Mouse (Mus musculus) limb, embryonic 13.5 days (tissue): ENCODE data around the gene Cox16. TPM values are rescaled to one million over a fixed set of nuclear protein-coding genes. Genes with fewer than 3 reads are reported as not detected.
"Not testable (repeated sequence)": the region's sequence is repeated elsewhere in the genome, so short reads cannot be mapped to it uniquely, and the experiment has no call there.

Experiments
- ATAC-seq: fragments of 200-750 bp; cut with Nextera tagmentation; 2 replicates; pipeline ENCODE4 v1.8.0; 2017; ENCODE audit warnings: low read depth, moderate number of reproducible peaks, moderate TSS enrichment; ENCODE audit not compliant: low FRiP score
- H3K27ac ChIP-seq: fragments of 300-500 bp; sonication (generic); 2 replicates; pipeline ENCODE4 v1.5.1; 2015; ENCODE audit warnings: inconsistent platforms, mild to moderate bottlenecking, moderate library complexity
- H3K27me3 ChIP-seq: fragments of 300-500 bp; sonication (generic); 2 replicates; pipeline ENCODE4 v1.6.1; 2015; ENCODE audit warnings: mild to moderate bottlenecking, inconsistent platforms
- H3K36me3 ChIP-seq: fragments of 300-500 bp; sonication (generic); 2 replicates; pipeline ENCODE4 v1.6.1; 2015; ENCODE audit warnings: inconsistent platforms, mild to moderate bottlenecking, moderate library complexity
- H3K4me1 ChIP-seq: fragments of 300-500 bp; sonication (generic); 2 replicates; pipeline ENCODE4 v1.6.1; 2015; ENCODE audit warnings: inconsistent platforms
- H3K4me2 ChIP-seq: fragments of 300-500 bp; sonication (generic); replicated peaks from 2 replicates; pipeline ENCODE4 v1.6.1; 2015; ENCODE audit warnings: inconsistent platforms, mild to moderate bottlenecking, moderate library complexity
- H3K4me3 ChIP-seq: fragments of 300-500 bp; sonication (generic); 2 replicates; pipeline ENCODE4 v1.5.1; 2015; ENCODE audit warnings: moderate library complexity, mild to moderate bottlenecking, inconsistent platforms
- H3K9ac ChIP-seq: fragments of 300-500 bp; sonication (generic); 2 replicates; pipeline ENCODE4 v1.6.1; 2015; ENCODE audit warnings: mild to moderate bottlenecking, inconsistent platforms
- H3K9me3 ChIP-seq: fragments of 300-500 bp; sonication (generic); 2 replicates; pipeline ENCODE4 v1.6.1; 2016; ENCODE audit warnings: inconsistent platforms
- WGBS: fragments of 180-500 bp; shearing (Covaris S2); methylation state at CpG from one replicate; pipeline ENCODE4 v1.1.7; 2015; 5-methylcytosine and 5-hydroxymethylcytosine counted together
- polyA plus RNA-seq: library from polyadenylated mRNA; unstranded; fragments of >200 nt; fragmentation: Nextera tagmentation; extraction: Ambion mirVana; gene quantifications from 2 replicates; pipeline ENCODE4 v1.2.1, GENCODE M21; 2015

Cox16 gene
- polyA plus RNA-seq = 132 and 138 TPM in 2 replicates

DNA sequence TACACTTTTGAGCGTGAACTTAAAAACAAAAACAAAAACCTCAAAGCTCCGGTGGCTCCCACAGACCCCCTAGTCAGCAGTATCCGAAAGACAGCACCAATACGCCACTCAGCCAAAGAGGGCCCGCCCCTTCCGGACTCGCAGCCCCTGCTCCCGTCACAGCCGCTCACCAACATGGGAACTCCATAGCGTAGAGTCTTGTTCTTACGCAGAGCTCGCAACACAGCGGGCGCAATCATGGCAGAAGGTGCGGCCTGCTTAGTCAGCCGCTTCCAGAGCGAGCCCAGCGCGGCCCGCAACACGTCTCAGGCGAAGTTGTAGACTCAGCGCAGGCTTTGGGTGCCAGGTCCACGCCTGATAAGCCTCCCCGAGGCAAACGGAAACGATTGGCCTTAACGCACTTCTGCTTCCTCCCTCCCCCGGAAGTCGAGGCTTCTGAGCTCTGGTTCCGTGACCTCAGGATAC lies at the start of gene Cox16:
Gene Cox16 (minus strand): TSS at position 401 of the 465 bp plus-strand sequence.
- ATAC-seq = peak; percentile 98
- H3K4me2 ChIP-seq = peak within 1 kb of the TSS; percentile 66
- H3K27ac ChIP-seq = peak within 1 kb of the TSS; percentile 92
- peak within 1 kb of the TSS; percentile 76 for H3K9ac ChIP-seq
- 0 out of 2 replicates have a peak, but pooled peaks cover 3% of the 10 kb centered on the region for H3K4me1 ChIP-seq
- no peaks in the 10 kb centered on the region for H3K27me3 ChIP-seq
- H3K4me3 ChIP-seq = peak within 1 kb of the TSS; percentile 67
- WGBS = under 1% methylated on average over 31 of the region's 31 CpGs
- H3K9me3 ChIP-seq = no peaks in the 10 kb centered on the region
- H3K36me3 ChIP-seq = no peaks in the 10 kb centered on the region

- 35% methylated on average over 4 of the region's 4 CpGs for WGBS
- Histone ChIP-seq H3K9ac (peak overlapping the region; percentile 88), H3K4me2 (peak overlapping the region; percentile 76), H3K4me3 (peak overlapping the region; percentile 86), H3K36me3 (no peaks in the 10 kb centered on the region), H3K27me3 (no peaks in the 10 kb centered on the region), H3K9me3 (no peaks in the 10 kb centered on the region), H3K27ac (peak overlapping the region; percentile 67; the same call in 1 of the 2 replicates), H3K4me1 (peaks cover 13% of the 10 kb centered on the region)
- ATAC-seq = 0 out of 2 replicates have a peak, but pooled peaks have one; percentile 21
Measured at GRCm38 (mm10) chr12:81533029-81533419, 48.1 kb upstream of the Cox16 start.

DNA sequence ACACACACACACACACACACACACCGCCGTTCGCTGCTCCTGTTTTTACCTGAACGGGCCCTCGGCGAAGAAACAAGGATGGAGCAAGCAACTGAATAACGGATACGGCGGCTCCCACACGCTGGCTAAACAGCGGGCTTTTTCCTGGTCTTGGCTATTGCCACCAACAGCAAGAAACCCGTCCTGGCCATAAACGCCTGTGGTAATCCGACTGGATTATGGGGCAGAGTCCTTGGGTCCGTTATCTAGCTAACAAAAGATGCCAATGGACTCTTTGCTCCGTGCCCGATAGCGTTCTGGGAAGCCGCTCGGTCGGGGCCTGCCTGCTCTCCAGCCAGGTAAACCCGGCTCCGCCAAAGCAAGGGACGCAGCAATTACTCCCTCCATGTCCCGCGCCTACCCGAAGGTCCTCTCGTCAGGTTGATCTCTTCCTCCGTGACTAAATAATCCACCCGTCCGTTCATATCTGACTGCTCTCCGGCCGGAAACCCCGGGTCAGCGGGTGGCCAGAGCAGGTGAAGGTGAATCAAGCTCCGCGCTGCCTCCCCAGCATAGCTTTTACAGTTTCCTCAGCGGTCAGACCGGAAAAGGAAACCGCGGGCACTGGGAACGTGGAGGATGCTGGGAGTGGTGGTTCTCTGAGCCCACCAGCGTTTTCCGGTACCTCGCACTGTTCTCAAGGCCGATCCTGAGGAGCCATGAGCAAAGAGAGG lies 47.5 kb upstream of the Cox16 start, which contains the start of the genes Gm20498 and Synj2bp:
Gene Gm20498 (minus strand): TSS at position 590 of the 713 bp plus-strand sequence.
Gene Synj2bp (minus strand): TSS at position 596 of the 713 bp plus-strand sequence.
- peak within 1 kb of the TSS; percentile 76 for H3K4me2 ChIP-seq
- peak within 1 kb of the TSS; percentile 86 for H3K4me3 ChIP-seq
- peak within 1 kb of the TSS; percentile 67 for H3K27ac ChIP-seq
- no peaks in the 10 kb centered on the region for H3K9me3 ChIP-seq
- H3K4me1 ChIP-seq = peaks cover 13% of the 10 kb centered on the region
- peak; percentile 97 for ATAC-seq
- no peaks in the 10 kb centered on the region for H3K36me3 ChIP-seq
- no peaks in the 10 kb centered on the region for H3K27me3 ChIP-seq
- under 1% methylated on average over 46 of the region's 46 CpGs for WGBS
- H3K9ac ChIP-seq = peak within 1 kb of the TSS; percentile 88

DNA sequence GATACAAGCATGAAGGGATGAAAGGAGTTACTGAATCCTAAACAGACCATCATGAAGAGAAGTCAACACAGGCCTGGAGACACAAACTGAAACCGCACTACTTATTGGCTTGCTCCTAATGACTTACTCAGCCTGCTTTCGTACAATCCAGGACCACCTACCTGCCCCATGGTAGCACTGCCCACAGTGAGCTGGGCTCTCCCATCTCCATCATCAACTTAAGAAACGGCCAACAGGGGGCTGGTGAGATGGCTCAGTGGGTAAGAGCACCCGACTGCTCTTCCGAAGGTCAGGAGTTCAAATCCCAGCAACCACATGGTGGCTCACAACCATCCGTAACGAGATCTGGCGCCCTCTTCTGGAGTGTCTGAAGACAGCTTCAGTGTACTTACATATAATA lies 45.7 kb upstream of the Cox16 start:
- not testable (repeated sequence) for ATAC-seq
- 67% methylated on average over 8 of the region's 8 CpGs for WGBS

DNA sequence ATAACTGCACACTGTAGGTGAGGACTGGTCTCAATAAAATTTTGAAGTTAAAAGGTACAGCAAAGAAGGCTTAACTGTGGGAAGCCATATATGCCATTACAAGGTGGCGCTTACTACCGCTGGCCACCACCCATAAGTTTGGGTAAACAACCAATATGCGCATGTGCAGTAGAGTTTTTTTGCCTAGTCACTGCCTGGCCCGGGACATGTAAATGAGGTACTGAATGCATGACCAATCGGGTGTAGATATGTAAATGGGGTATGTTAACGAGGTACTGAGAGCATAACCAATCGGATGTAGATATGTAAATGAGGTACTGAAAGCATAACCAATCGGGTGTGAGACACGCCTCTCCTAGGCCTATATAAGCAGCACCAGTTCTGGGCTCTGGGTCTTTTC lies 12.0 kb upstream of the Cox16 start:
- peaks cover 20% of the 10 kb centered on the region for H3K36me3 ChIP-seq
- H3K4me3 ChIP-seq, H3K27ac ChIP-seq, H3K4me2 ChIP-seq, ATAC-seq, H3K9me3 ChIP-seq, H3K4me1 ChIP-seq, H3K9ac ChIP-seq, H3K27me3 ChIP-seq: not testable (repeated sequence)
- 96% methylated on average over 9 of the region's 9 CpGs for WGBS

More for the DNA sequence above, 45.7 kb upstream of the Cox16 start:
- H3K9ac ChIP-seq, H3K27me3 ChIP-seq, H3K4me2 ChIP-seq, H3K27ac ChIP-seq, H3K4me3 ChIP-seq, H3K36me3 ChIP-seq, H3K9me3 ChIP-seq: not testable (repeated sequence)
- peaks cover 13% of the 10 kb centered on the region for H3K4me1 ChIP-seq

DNA sequence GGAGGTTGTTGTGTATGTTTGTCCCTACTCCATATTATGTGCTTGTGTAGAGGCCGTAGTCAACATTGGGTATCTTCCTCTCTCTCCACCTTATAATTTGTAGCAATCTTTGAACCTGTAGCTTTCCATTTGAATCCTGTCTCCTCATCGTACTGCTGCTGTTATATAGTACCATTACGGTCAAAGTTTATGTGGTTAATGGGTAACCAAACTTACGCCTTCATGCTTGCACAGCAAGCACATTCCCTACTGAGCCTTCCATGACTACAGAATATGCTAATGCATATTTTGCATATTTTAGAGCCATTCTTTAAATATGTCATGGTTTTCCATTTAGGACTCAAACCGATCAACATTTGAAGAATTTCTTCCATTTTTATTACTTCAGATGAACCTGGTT lies 5.6 kb upstream of the Cox16 start:
- no peak overlapping the region for H3K4me3 ChIP-seq
- H3K9ac ChIP-seq = no peak overlapping the region
- H3K27me3 ChIP-seq = no peaks in the 10 kb centered on the region
- H3K4me2 ChIP-seq = no peak overlapping the region
- H3K36me3 ChIP-seq = no peaks in the 10 kb centered on the region
- H3K9me3 ChIP-seq = no peaks in the 10 kb centered on the region
- ATAC-seq = no peak
- no peaks in the 10 kb centered on the region for H3K4me1 ChIP-seq
- WGBS = 93% methylated on average over 5 of the region's 5 CpGs
- H3K27ac ChIP-seq = no peak overlapping the region

- no peak for ATAC-seq
- Histone ChIP-seq H3K27me3 (no peaks in the 10 kb centered on the region), H3K9ac (no peak overlapping the region; the same call in 1 of the 2 replicates), H3K9me3 (no peaks in the 10 kb centered on the region), H3K27ac (peak overlapping the region; percentile 92; the same call in 1 of the 2 replicates), H3K4me1 (0 out of 2 replicates have a peak, but pooled peaks cover 3% of the 10 kb centered on the region), H3K36me3 (no peaks in the 10 kb centered on the region), H3K4me3 (peak overlapping the region; percentile 67), H3K4me2 (peak overlapping the region; percentile 66)
- 48% methylated on average over 6 of the region's 6 CpGs for WGBS
Measured at GRCm38 (mm10) chr12:81485311-81485710, 384 bp upstream of the Cox16 start.

- Histone ChIP-seq H3K9ac (peak overlapping the region; percentile 76), H3K36me3 (no peaks in the 10 kb centered on the region), H3K4me3 (peak overlapping the region; percentile 67), H3K4me2 (peak overlapping the region; percentile 66), H3K27ac (peak overlapping the region; percentile 92; the same call in 1 of the 2 replicates), H3K4me1 (0 out of 2 replicates have a peak, but pooled peaks cover 3% of the 10 kb centered on the region), H3K27me3 (no peaks in the 10 kb centered on the region), H3K9me3 (no peaks in the 10 kb centered on the region)
- 2% methylated on average over 7 of the region's 7 CpGs for WGBS
- no peak for ATAC-seq
Measured at GRCm38 (mm10) chr12:81484212-81484611, 715 bp downstream of the Cox16 start.

DNA sequence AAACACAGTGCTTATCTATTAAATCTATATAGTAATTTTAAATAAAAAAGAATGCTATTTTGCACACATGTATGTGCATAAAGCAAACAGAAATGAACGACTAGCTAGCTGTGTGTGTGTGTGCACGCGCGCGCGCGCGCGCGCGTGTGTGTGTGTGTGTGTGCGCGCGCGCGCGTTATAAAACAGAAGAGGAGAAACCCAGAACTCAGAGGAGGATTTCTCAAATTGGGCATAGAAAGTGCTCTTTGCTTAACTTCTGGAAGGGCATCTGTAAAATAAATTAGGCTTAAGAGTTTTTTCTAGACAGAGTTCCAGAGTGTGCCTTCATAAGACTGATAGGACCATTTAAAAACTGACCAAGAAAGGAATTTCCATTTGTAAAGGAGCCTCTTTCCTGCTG lies 1.3 kb downstream of the Cox16 start:
- Histone ChIP-seq H3K27ac (no peak overlapping the region), H3K4me1 (0 out of 2 replicates have a peak, but pooled peaks cover 3% of the 10 kb centered on the region), H3K27me3 (no peaks in the 10 kb centered on the region), H3K9me3 (no peaks in the 10 kb centered on the region), H3K4me2 (peak overlapping the region; percentile 66), H3K4me3 (peak overlapping the region; percentile 67), H3K9ac (peak overlapping the region; percentile 50), H3K36me3 (no peaks in the 10 kb centered on the region)
- 34% methylated on average over 17 of the region's 17 CpGs for whole genome bisulfite sequencing
- ATAC-seq = no peak

DNA sequence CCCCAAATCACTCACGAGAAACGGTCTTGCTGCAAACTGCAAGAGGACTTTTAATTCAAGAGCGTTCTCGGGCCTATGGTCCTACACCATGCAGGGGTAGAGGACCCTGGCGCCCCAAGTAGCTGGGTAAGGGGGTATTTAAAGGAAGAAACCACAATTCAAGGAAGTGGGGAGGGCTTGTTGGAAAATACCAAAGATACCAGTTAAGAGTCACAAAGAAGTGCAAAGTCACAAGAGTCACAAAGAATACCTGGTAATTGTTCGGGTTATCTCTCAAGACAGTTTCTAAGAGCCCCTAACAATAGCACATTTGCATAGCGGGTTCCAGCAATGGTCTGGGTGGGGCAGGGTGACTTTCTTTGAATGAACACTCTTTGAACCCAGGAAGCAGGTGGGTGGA lies 25.9 kb downstream of the Cox16 start:
- H3K9me3 ChIP-seq = peaks cover 19% of the 10 kb centered on the region
- not testable (repeated sequence) for ATAC-seq, H3K9ac ChIP-seq, H3K4me2 ChIP-seq, H3K27me3 ChIP-seq, H3K4me3 ChIP-seq, H3K4me1 ChIP-seq, H3K27ac ChIP-seq
- WGBS = 93% methylated on average over 7 of the region's 7 CpGs
- peaks cover 16% of the 10 kb centered on the region for H3K36me3 ChIP-seq

DNA sequence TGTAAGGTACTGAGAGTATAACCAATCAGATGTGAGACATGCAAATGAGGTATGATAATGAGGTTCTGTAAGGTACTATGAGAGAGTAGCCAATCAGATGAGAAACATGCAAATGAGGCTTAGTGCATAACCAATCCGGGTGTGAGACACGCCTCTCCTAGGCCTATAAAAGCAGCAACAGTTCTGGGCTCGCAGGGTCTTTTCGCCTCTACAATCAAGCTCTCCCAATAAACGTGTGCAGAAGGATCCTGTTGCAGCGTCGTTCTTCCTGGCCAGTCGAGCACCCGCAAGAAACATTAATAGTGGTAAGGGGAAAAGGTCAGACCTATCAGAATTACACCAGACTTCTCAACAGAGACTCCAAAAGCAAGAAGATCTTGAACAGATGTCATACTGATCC lies 45.9 kb downstream of the Cox16 start:
- H3K4me3 ChIP-seq, H3K27me3 ChIP-seq, H3K36me3 ChIP-seq, H3K4me1 ChIP-seq, ATAC-seq, H3K4me2 ChIP-seq, H3K9me3 ChIP-seq, H3K9ac ChIP-seq, H3K27ac ChIP-seq: not testable (repeated sequence)
- WGBS = 91% methylated on average over 9 of the region's 9 CpGs

GRCm38 (mm10) chr12:81434778-81435177 lies 50.1 kb downstream of the Cox16 start:
- peaks cover 17% of the 10 kb centered on the region for H3K36me3 ChIP-seq
- ATAC-seq, H3K4me1 ChIP-seq, H3K27me3 ChIP-seq, H3K9ac ChIP-seq, H3K4me3 ChIP-seq, H3K27ac ChIP-seq, H3K9me3 ChIP-seq, H3K4me2 ChIP-seq: not testable (repeated sequence)
- WGBS = 88% methylated on average over 2 of the region's 2 CpGs
